Mouse (Mus musculus) liver, embryonic 16.5 days (tissue): ENCODE measurements around the gene Ankrd27. TPM values are rescaled to one million over a fixed set of nuclear protein-coding genes. Genes with fewer than 3 reads are reported as not detected.
"Not testable (repeated sequence)": the region's sequence is repeated elsewhere in the genome, so short reads cannot be mapped to it uniquely, and the experiment has no call there.

Experiments
- ATAC-seq: fragments of 200-750 bp; cut with Nextera tagmentation; 2 replicates; pipeline ENCODE4 v1.8.0; 2017; ENCODE audit warnings: low read depth, mild to moderate bottlenecking, moderate number of reproducible peaks, moderate library complexity
- H3K27ac ChIP-seq: fragments of 300-500 bp; sonication (generic); 2 replicates; pipeline ENCODE4 v1.5.1; 2014; ENCODE audit warnings: mild to moderate bottlenecking, low read length
- H3K27me3 ChIP-seq: fragments of 300-500 bp; sonication (generic); 2 replicates; pipeline ENCODE4 v1.6.1; 2014; ENCODE audit warnings: low read depth, low read length, mixed read lengths; ENCODE audit not compliant: control insufficient read depth, insufficient read depth
- H3K36me3 ChIP-seq: fragments of 300-500 bp; sonication (generic); 2 replicates; pipeline ENCODE4 v1.6.1; 2014; ENCODE audit warnings: mild to moderate bottlenecking; ENCODE audit not compliant: control insufficient read depth, insufficient read depth
- H3K4me1 ChIP-seq: fragments of 300-500 bp; sonication (generic); 2 replicates; pipeline ENCODE4 v1.6.1; 2014; ENCODE audit warnings: low read depth, low read length, mixed read lengths; ENCODE audit not compliant: control insufficient read depth
- H3K4me2 ChIP-seq: fragments of 300-500 bp; sonication (generic); 2 replicates; pipeline ENCODE4 v1.6.1; 2014; ENCODE audit warnings: low read depth, low read length, mixed read lengths
- H3K4me3 ChIP-seq: fragments of 300-500 bp; sonication (generic); 2 replicates; pipeline ENCODE4 v1.5.1; 2014; ENCODE audit warnings: low read depth, mild to moderate bottlenecking, low read length
- H3K9ac ChIP-seq: fragments of 300-500 bp; sonication (generic); 2 replicates; pipeline ENCODE4 v1.6.1; 2014; ENCODE audit warnings: low read depth, low read length
- H3K9me3 ChIP-seq: fragments of 300-500 bp; sonication (generic); replicated peaks from 2 replicates; pipeline ENCODE4 v1.6.1; 2016; ENCODE audit warnings: low read length; ENCODE audit not compliant: control insufficient read depth
- WGBS: fragments of 180-500 bp; shearing (Covaris S2); extraction: QIAGEN DNeasy Blood & Tissue Kit; methylation state at CpG from one replicate; pipeline ENCODE4 v1.1.7; 2014; ENCODE audit not compliant: insufficient replicate concordance; 5-methylcytosine and 5-hydroxymethylcytosine counted together
- polyA plus RNA-seq: library from polyadenylated mRNA; unstranded; fragments of >200 nt; fragmentation: Nextera tagmentation; extraction: Ambion mirVana; gene quantifications from 2 replicates; pipeline ENCODE4 v1.2.1, GENCODE M21; 2015

Ankrd27 gene
- polyA plus RNA-seq, 1 experiment from 2014 or later: 23.9 TPM

GRCm38 (mm10) chr7:35557577-35557976, 28.5 kb upstream of the Ankrd27 start:
- Histone ChIP-seq H3K27ac (peak overlapping the region; percentile 98), H3K4me1 (peaks cover 77% of the 10 kb centered on the region), H3K4me2 (peak overlapping the region; percentile 96), H3K9me3 (no peaks in the 10 kb centered on the region), H3K4me3 (no peak overlapping the region), H3K9ac (peak overlapping the region; percentile 43), H3K36me3 (no peaks in the 10 kb centered on the region), H3K27me3 (no peaks in the 10 kb centered on the region)
- WGBS: 6% methylated on average over 3 of the region's 3 CpGs
- ATAC-seq: no peak

GRCm38 (mm10) chr7:35558681-35559080, 27.4 kb upstream of the Ankrd27 start:
- no peak overlapping the region for H3K4me3 ChIP-seq
- no peak overlapping the region for H3K4me2 ChIP-seq
- H3K4me1 ChIP-seq: peaks cover 70% of the 10 kb centered on the region
- no peaks in the 10 kb centered on the region for H3K36me3 ChIP-seq
- no peaks in the 10 kb centered on the region for H3K27me3 ChIP-seq
- peak overlapping the region; percentile 98 for H3K27ac ChIP-seq
- no peak for ATAC-seq
- no peaks in the 10 kb centered on the region for H3K9me3 ChIP-seq
- 61% methylated on average over 2 of the region's 2 CpGs for WGBS
- H3K9ac ChIP-seq: no peak overlapping the region

- Histone ChIP-seq H3K36me3 (no peaks in the 10 kb centered on the region), H3K27me3 (no peaks in the 10 kb centered on the region), H3K27ac (peak overlapping the region; percentile 98), H3K9ac (peak overlapping the region; percentile 35), H3K4me1 (peaks cover 65% of the 10 kb centered on the region), H3K9me3 (no peaks in the 10 kb centered on the region), H3K4me2 (peak overlapping the region; percentile 50), H3K4me3 (peak overlapping the region; percentile 7; the same call in 1 of the 2 replicates)
- ATAC-seq: peak; percentile 56
- 44% methylated on average over 3 of the region's 3 CpGs for WGBS
Measured at GRCm38 (mm10) chr7:35559838-35560237, 26.2 kb upstream of the Ankrd27 start.

GRCm38 (mm10) chr7:35563071-35563470, 23.0 kb upstream of the Ankrd27 start:
- 74% methylated on average over 11 of the region's 11 CpGs for WGBS
- H3K36me3 ChIP-seq: no peaks in the 10 kb centered on the region
- H3K9me3 ChIP-seq: no peaks in the 10 kb centered on the region
- no peak overlapping the region for H3K4me3 ChIP-seq
- H3K4me1 ChIP-seq: peaks cover 45% of the 10 kb centered on the region
- no peak for ATAC-seq
- no peak overlapping the region for H3K27ac ChIP-seq
- no peak overlapping the region for H3K4me2 ChIP-seq
- no peak overlapping the region for H3K9ac ChIP-seq
- no peaks in the 10 kb centered on the region for H3K27me3 ChIP-seq

GRCm38 (mm10) chr7:35564067-35564865, 21.8 kb upstream of the Ankrd27 start:
- 82% methylated on average over 2 of the region's 2 CpGs for WGBS
- no peak overlapping the region for H3K4me2 ChIP-seq
- no peak overlapping the region; the same call in 1 of the 2 replicates for H3K27ac ChIP-seq
- H3K9me3 ChIP-seq: no peaks in the 10 kb centered on the region
- no peak overlapping the region for H3K4me3 ChIP-seq
- H3K36me3 ChIP-seq: no peaks in the 10 kb centered on the region
- ATAC-seq: no peak
- H3K27me3 ChIP-seq: no peaks in the 10 kb centered on the region
- peaks cover 33% of the 10 kb centered on the region for H3K4me1 ChIP-seq
- no peak overlapping the region for H3K9ac ChIP-seq

- 79% methylated on average over 10 of the region's 10 CpGs for WGBS
- not testable (repeated sequence) for H3K27me3 ChIP-seq, ATAC-seq, H3K9me3 ChIP-seq, H3K4me2 ChIP-seq, H3K9ac ChIP-seq, H3K4me3 ChIP-seq, H3K36me3 ChIP-seq, H3K27ac ChIP-seq
- H3K4me1 ChIP-seq: peaks cover 28% of the 10 kb centered on the region
Measured at GRCm38 (mm10) chr7:35564872-35565271, 21.2 kb upstream of the Ankrd27 start.

GRCm38 (mm10) chr7:35565965-35566364, 20.1 kb upstream of the Ankrd27 start:
- WGBS: 74% methylated on average over 13 of the region's 13 CpGs
- not testable (repeated sequence) for H3K4me3 ChIP-seq, H3K36me3 ChIP-seq, H3K9me3 ChIP-seq, ATAC-seq, H3K4me2 ChIP-seq, H3K27ac ChIP-seq, H3K27me3 ChIP-seq, H3K9ac ChIP-seq
- peaks cover 18% of the 10 kb centered on the region for H3K4me1 ChIP-seq

GRCm38 (mm10) chr7:35569724-35570123, 16.3 kb upstream of the Ankrd27 start:
- not testable (repeated sequence) for ATAC-seq, H3K4me2 ChIP-seq, H3K27me3 ChIP-seq, H3K27ac ChIP-seq, H3K9ac ChIP-seq, H3K4me3 ChIP-seq, H3K9me3 ChIP-seq, H3K36me3 ChIP-seq, H3K4me1 ChIP-seq
- WGBS: 71% methylated on average over 4 of the region's 4 CpGs

GRCm38 (mm10) chr7:35570883-35571282, 15.2 kb upstream of the Ankrd27 start:
- H3K27me3 ChIP-seq, H3K4me3 ChIP-seq, H3K9me3 ChIP-seq, ATAC-seq, H3K4me2 ChIP-seq, H3K9ac ChIP-seq, H3K4me1 ChIP-seq, H3K36me3 ChIP-seq, H3K27ac ChIP-seq: not testable (repeated sequence)
- WGBS: 9% methylated on average over 6 of the region's 6 CpGs
